Mouse (Mus musculus) spleen, postnatal 4 days (tissue): ENCODE measurements around the gene Ptpn6.
A peak's percentile ranks its signal among the peaks of the same experiment; 100 is the strongest.

ENCODE experiments used
- DNase-seq, 2 experiments: peaks; one replicate each; pipeline ENCODE4 v3.0.0; 2022; ENCODE audit warnings: low spot score in 2 of 2

The Ptpn6 gene

GRCm38 (mm10) chr6:124755831-124756595, 17.5 kb upstream of the Ptpn6 start, which contains the start of the genes Gm45234 and Atn1:
Gene Gm45234 (minus strand): TSS chr6:124756021.
Gene Atn1 (minus strand): TSS chr6:124756524.
- DNase-seq: peak in 1 of 2 experiments; percentile 73

GRCm38 (mm10) chr6:124755306-124755705, 16.8 kb upstream of the Ptpn6 start:
- no peak for DNase-seq

DNA sequence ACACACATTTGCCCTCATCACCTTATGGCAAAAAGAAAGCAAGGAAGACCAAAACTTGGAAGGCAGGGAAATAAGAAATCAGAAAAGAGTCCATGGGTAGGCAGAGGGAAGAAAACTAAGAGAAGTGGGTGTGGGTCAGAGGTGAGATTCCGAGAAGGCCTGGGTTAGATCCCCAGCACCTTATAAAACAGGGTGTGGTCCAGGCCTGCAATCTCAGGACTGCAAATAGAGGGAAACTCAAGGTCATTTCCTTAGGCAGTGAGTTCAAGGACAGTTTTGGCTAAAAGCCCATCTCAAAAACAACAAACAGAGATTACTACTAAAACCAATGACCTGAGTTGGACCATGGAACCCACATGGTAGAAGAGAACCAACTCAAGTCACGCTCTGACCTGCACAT, 15.3 kb upstream of the Ptpn6 start:
- DNase-seq: no peak

DNA sequence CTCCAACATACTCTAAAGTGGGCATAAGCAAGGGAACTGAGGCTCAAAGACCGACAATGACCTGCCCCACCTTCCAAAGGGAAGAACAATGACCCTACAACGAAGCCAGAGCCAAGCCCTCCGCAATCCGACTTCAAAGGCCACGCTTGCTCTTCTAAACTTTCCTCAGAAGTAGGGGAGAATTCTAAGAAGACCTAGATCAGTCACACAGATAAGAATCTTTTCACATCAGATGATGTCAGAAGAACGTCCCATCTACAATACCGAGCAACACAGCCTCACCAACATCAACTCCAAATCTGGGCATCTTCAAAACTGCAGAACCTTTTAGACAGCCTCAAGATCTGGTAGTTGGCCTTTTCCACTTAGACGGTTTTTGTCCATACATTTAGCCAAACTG, 11.9 kb upstream of the Ptpn6 start:
- DNase-seq: no peak

DNA sequence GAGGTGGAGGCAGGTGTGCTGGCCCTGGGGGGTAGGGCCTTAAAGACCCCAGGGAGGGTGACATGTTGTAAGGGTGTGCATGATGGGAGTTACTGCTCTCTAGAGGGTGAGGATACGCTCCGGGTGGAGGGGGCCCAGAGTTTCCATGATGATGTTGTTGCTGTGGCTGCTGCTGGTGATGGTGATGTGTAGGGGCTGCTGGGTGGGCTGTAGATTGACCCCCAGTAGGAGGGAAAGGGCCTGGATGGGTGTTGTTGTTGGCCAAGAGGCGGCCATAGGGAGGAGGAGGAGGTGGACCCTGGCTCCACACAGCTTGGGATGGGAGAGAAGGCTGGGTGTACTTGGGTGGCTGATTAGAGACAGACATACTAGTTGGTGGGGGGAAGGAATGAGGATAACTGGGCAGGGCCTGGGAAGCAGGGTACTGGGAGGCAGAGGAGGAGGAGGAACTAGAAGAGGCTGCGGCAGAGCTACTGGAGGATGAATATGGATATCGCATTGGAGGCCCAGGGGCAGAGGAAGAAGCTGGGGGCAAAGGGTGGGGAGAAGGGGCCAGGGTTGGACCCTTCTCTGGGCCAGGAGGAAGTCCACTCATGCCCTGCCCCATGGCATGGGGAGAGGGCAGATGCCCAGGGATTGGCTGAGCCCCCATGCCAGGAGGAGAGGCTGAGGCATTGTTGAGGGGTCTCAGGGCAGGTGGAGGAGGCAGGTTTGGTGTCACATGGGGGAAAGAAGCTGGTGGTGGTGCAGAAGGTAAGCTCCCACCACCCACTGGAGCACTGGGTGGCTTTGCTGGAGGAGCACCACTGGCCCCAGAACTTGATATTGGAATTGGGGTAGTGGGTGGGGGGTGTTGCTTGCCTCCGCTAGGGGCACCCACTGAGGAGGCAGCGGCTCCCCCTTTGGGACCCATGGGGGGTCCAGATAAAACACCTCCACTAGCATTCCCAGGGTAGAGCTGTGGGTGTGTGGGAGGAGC, 8.4 kb upstream of the Ptpn6 start:
- DNase-seq: no peak

GRCm38 (mm10) chr6:124746296-124746605, 7.7 kb upstream of the Ptpn6 start:
- no peak for DNase-seq

- DNase-seq: peak; percentile 93 to 98
Observed at GRCm38 (mm10) chr6:124745490-124746295, 7.2 kb upstream of the Ptpn6 start.

GRCm38 (mm10) chr6:124744755-124745321, 6.3 kb upstream of the Ptpn6 start:
- DNase-seq: no peak

- no peak for DNase-seq
Observed at GRCm38 (mm10) chr6:124743647-124744046, 5.1 kb upstream of the Ptpn6 start.

DNA sequence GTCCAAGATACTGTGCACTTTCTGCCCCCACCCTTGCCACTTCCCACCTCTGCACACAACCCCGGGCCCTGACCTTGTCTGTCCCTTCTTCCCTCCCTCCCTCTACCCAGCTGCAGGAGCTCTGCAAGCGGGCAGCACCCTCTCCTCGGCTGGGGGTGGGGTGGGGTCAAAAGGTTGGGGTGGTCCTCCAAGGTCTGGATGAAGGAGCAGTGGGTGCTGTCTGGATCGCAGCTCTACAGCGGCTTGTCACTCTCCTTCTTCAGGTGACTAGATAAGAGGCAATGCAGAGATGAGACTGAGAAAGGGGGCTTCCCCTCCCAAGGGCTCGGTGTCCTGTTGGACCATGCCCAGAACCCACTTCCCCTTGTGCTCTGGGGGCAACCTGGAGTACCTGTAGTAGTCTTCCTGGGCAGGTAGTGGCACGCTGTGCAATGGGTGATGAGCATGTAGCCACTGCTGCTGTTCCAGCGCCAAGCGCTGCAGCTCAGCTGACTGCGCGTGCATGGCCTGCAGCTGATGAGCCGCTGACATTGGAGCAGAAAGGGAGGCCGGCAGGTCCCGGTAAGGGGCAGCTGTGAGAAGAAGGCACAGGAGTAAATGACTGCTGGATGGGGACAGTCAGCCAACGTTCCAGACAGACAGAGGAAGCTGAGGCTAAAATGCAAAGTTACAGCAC, 4.5 kb upstream of the Ptpn6 start:
- no peak for DNase-seq

DNA sequence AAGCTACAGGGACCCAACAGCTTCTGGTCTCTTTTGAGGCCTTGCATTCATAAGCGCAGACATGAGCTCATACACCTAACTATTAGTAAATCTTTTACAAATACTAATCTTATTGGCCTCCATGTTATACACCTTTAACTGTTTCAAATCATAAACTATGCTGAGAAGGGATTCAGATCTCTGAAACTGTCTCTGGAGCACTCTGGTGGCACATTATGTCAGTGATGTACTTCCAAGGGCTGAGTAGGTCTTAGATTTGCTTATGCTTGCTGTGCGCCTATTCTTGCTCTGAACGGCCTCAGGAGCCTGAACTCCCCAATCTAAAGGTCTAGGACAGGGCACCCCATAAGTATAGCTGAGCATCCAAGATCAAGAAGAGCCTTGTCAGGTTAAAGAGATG, 3.3 kb upstream of the Ptpn6 start:
- no peak for DNase-seq

GRCm38 (mm10) chr6:124740888-124741761, 2.6 kb upstream of the Ptpn6 start, which contains the start of gene Grcc10:
Gene Grcc10 (minus strand): TSS chr6:124741374.
- peak; percentile 85 to 92 for DNase-seq

DNA sequence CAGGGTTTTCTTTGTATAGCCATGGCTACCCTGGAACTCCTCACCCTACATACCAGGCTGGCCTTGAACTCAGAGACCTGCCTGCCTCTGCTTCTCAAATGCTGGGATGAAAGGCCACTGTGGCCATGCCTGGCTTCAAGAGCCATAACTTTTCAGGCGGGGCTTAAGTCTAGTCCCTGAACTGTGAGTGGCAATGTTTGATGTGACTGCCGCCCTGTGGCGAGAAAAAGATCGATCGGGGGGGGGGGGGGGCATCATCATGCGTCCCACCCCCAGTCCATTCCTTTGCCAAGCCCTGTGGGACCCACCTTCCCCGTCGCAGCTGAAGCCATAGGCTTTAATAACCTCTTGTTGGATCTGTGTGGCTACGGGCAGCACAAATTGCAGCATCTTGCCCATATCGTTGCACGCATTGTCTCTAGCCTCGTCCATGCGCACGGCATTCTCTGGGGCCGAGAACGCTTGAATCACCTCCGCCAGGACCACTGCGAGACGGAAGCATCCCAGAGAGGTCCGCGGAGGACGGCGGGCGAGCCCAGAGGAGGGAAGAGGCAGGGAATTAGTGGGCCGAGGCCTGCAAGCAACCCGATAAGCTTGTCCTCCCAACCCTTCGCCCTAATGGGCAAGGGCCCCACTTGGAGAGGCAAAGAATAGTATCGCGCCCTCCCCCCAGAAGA, 1.8 kb upstream of the Ptpn6 start:
- DNase-seq: peak in 1 of 2 experiments; percentile 87

GRCm38 (mm10) chr6:124739231-124739796, 800 bp upstream of the Ptpn6 start:
- DNase-seq: peak in 1 of 2 experiments; percentile 70

DNA sequence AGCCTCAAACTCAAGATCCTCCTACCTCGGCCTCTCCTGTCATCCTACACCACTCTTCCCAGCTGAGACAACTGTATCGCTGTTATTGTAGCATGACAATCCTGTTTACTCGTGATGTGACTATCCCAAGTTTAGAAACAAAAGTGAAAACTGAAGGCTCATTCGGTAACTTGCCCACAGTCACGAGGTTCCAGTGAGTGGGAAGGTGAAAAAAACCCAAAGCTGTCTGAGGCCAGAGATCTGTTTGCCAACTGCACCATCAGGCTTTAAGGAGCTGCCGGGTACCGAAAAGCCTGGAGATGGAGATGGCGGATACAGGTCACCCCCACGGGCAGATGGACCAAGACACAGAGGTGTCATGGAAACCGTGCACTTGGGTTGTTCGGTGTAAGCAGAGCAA, 1.5 kb downstream of the Ptpn6 start:
- DNase-seq: no peak

GRCm38 (mm10) chr6:124734417-124734816, 4.1 kb downstream of the Ptpn6 start:
- DNase-seq: no peak

DNA sequence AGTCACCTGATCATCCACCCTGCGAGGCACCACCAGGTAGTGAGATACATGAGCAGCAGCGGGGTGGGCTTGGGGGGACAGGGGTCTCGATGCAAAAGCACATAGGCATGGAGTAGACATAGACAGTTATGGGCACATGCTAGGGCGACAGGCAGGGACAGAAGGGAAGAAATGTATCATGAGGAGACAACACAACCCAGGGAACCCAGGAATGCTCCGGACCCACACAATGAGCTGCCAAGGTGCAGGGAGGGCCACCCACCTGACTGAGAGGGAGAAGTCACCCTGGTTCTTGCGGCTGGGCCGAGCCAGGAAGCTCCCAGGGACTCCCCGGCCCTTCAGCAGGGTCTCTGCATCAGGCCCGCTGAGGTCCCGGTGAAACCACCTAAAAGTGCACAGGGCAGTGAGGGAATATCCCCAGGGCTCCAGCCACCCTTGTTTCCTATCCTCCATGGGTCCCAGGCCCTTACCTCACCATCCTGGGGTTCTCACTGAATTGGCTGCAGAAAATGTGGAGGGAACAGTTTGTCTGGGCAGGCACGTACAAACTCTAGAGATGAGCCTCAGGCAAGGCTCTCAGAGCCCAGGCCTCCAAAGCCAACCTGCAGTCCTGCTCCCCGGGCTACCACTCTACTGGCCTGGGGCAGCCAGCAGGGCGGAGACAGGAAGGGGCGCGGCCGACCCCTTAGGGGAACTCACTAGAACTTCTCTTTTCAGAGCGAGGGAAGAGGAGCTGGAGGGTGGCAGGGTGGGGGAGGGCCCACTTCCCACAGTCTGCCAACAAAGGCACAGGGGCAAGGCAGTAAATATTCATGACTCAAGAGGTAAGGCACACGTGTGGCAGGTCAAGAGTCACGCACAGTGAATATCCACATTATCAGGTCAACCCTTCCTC, 5.8 kb downstream of the Ptpn6 start:
- DNase-seq: peak; percentile 85 to 90

- no peak for DNase-seq
Observed at GRCm38 (mm10) chr6:124731038-124731437, 7.5 kb downstream of the Ptpn6 start.
